Mouse (Mus musculus): ENCODE results near the gene Rfxank. TPM values are rescaled to one million over a fixed set of nuclear protein-coding genes. Genes with fewer than 3 reads are reported as not detected.

Gene Rfxank
- polyA plus RNA-seq, 1 experiment from 2014 or later: 12.5 TPM

- Histone ChIP-seq H3K36me3 (peaks cover 14% of the 10 kb centered on the region), H3K4me2 (no peak overlapping the region), H3K4me3 (no peak overlapping the region), H3K9me3 (no peaks in the 10 kb centered on the region), H3K9ac (0 out of 2 replicates have a peak overlapping the region, but pooled peaks have one; percentile 49), H3K4me1 (replicated peaks) (peaks cover 48% of the 10 kb centered on the region), H3K27me3 (peaks cover 60% of the 10 kb centered on the region), H3K27ac (no peak overlapping the region)
- WGBS: 38% methylated on average over 9 of the region's 9 CpGs
- 0 out of 2 replicates have a peak, but pooled peaks have one; percentile 30 for ATAC-seq (ENCODE audit: low FRiP score)
Measured at GRCm38 (mm10) chr8:70089296-70089960, 49.5 kb downstream of the Rfxank start.

DNA sequence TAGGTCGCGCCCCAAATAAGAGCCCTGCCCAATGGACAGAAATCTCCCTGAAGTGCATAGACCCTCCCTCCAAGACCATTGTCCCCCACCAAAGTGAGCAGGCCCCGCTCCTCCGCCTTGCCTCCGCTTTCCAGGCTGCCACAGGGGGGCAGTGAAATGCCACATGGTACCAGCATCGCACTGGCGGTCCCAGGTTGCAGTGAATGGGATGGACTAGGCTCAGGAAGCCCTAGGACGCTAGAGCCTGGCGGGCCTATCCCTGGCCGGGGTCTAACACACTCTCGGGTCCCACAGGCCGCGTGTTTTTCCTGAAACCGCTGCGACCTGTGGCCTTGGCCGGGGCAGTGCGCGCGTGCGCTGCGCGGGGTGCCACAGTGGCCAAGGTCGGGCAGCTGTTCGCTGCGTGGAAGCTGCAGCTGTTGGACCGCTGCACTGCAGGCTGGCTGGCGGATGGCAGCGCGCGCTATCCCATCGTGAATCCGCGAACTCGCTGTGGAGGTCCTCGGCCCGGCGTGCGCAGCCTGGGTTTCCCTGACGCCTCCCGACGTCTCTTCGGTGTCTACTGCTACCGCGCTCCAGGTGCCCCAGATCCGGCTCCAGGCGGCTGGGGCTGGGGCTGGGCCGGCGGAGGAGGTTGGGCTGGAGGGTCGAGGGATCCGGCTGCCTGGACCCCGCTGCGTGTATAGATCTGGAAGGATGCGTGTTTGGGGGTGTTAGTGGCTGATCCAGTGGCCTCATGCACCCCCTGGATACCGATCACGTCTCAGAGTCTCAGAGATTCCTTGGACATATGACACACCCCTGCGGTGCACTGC lies 50.9 kb downstream of the Rfxank start:
- 5% methylated on average over 56 of the region's 56 CpGs for WGBS

DNA sequence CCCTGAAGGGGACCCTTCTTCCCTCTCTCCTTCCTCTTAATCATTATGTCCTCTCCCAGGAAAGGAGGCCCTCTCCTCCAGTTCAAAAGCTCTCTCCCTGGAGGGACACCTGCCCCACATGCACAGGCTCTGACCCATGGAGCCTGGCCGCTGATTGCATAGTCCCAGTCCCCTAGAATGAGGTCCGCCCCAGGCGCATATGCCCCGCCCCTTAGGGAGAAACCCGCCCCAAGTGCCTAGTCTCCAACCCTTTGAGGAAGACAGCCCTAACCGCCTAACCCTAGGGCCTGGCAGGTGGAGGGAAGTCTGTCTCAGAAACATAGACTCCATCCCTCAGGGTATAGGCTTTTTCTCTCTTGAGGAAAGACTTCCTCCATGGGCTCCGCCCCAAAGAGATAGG lies 51.7 kb downstream of the Rfxank start:
- Histone ChIP-seq H3K9ac (no peak overlapping the region), H3K4me1 (replicated peaks) (peaks cover 63% of the 10 kb centered on the region), H3K27me3 (peaks cover 82% of the 10 kb centered on the region), H3K4me3 (no peak overlapping the region), H3K4me2 (no peak overlapping the region), H3K27ac (no peak overlapping the region), H3K36me3 (no peaks in the 10 kb centered on the region), H3K9me3 (no peaks in the 10 kb centered on the region)
- WGBS: 6% methylated on average over 7 of the region's 7 CpGs
- peak; percentile 6; the same call in 1 of the 2 replicates for ATAC-seq (ENCODE audit: low FRiP score)

More for the DNA sequence above, 50.9 kb downstream of the Rfxank start:
- peak overlapping the region; percentile 70 for H3K9ac ChIP-seq
- H3K4me1 ChIP-seq (replicated peaks): peaks cover 62% of the 10 kb centered on the region
- peaks cover 74% of the 10 kb centered on the region for H3K27me3 ChIP-seq
- H3K4me3 ChIP-seq: peak overlapping the region; percentile 45
- no peaks in the 10 kb centered on the region for H3K9me3 ChIP-seq
- peak overlapping the region; percentile 81 for H3K4me2 ChIP-seq
- peak; percentile 71 for ATAC-seq (ENCODE audit: low FRiP score)
- H3K36me3 ChIP-seq: 0 out of 2 replicates have a peak, but pooled peaks cover 3% of the 10 kb centered on the region
- no peak overlapping the region for H3K27ac ChIP-seq

GRCm38 (mm10) chr8:70086151-70086550 lies 52.8 kb downstream of the Rfxank start:
- peaks cover 63% of the 10 kb centered on the region for H3K4me1 ChIP-seq (replicated peaks)
- WGBS: 54% methylated on average over 1 of the region's 1 CpGs
- no peak overlapping the region for H3K4me2 ChIP-seq

GRCm38 (mm10) chr8:70084191-70085065 lies 54.5 kb downstream of the Rfxank start:
- peak overlapping the region; percentile 70 for H3K9ac ChIP-seq
- peak overlapping the region; percentile 82 for H3K4me2 ChIP-seq
- peaks cover 85% of the 10 kb centered on the region for H3K27me3 ChIP-seq
- H3K27ac ChIP-seq: no peak overlapping the region
- peaks cover 50% of the 10 kb centered on the region for H3K4me1 ChIP-seq (replicated peaks)
- H3K4me3 ChIP-seq: peak overlapping the region; percentile 48
- H3K9me3 ChIP-seq: no peaks in the 10 kb centered on the region
- ATAC-seq (ENCODE audit: low FRiP score): 0 out of 2 replicates have a peak, but pooled peaks have one; percentile 6
- WGBS: 1% methylated on average over 69 of the region's 71 CpGs
- H3K36me3 ChIP-seq: peaks cover 9% of the 10 kb centered on the region

More at GRCm38 (mm10) chr8:70086151-70086550, 52.8 kb downstream of the Rfxank start:
- no peak overlapping the region for H3K9ac ChIP-seq
- H3K27me3 ChIP-seq: peaks cover 93% of the 10 kb centered on the region
- H3K4me3 ChIP-seq: no peak overlapping the region
- no peaks in the 10 kb centered on the region for H3K9me3 ChIP-seq
- H3K27ac ChIP-seq: no peak overlapping the region
- ATAC-seq (ENCODE audit: low FRiP score): no peak
- no peaks in the 10 kb centered on the region for H3K36me3 ChIP-seq

- peak within 1 kb of the TSS; percentile 48 for H3K4me3 ChIP-seq
- H3K27me3 ChIP-seq: peaks cover 74% of the 10 kb centered on the region
- H3K4me1 ChIP-seq (replicated peaks): peaks cover 41% of the 10 kb centered on the region
- peak within 1 kb of the TSS; percentile 82 for H3K4me2 ChIP-seq
- 2% methylated on average over 26 of the region's 26 CpGs for WGBS
- no peak within 1 kb of the TSS for H3K27ac ChIP-seq
- H3K9me3 ChIP-seq: no peaks in the 10 kb centered on the region
- H3K9ac ChIP-seq: peak within 1 kb of the TSS; percentile 70
- H3K36me3 ChIP-seq: peaks cover 20% of the 10 kb centered on the region
- ATAC-seq (ENCODE audit: low FRiP score): no peak
Measured at GRCm38 (mm10) chr8:70083285-70083684, 55.7 kb downstream of the Rfxank start, which contains the start of gene Hapln4. Gene Hapln4, plus strand, starts transcription at chr8:70083457.

GRCm38 (mm10) chr8:70081976-70082375 lies 57.0 kb downstream of the Rfxank start:
- H3K36me3 ChIP-seq: peaks cover 31% of the 10 kb centered on the region
- no peak overlapping the region for H3K4me2 ChIP-seq
- 98% methylated on average over 2 of the region's 2 CpGs for WGBS
- no peak overlapping the region for H3K4me3 ChIP-seq
- ATAC-seq (ENCODE audit: low FRiP score): no peak
- H3K4me1 ChIP-seq (replicated peaks): peaks cover 28% of the 10 kb centered on the region
- H3K9me3 ChIP-seq: no peaks in the 10 kb centered on the region
- H3K9ac ChIP-seq: no peak overlapping the region
- H3K27me3 ChIP-seq: peaks cover 61% of the 10 kb centered on the region
- no peak overlapping the region for H3K27ac ChIP-seq

Small RNA genes lying within 50 kb of the gene (microRNA-seq; reads per million reads assigned to microRNA genes)
- gene Mir7066: 2.1 reads per million

Other genes with a start within 250 kb of the Rfxank start
- 3.4 and 4.5 TPM in 2 replicates for gene Tssk6, start 237.0 kb downstream of the Rfxank start, polyA plus RNA-seq (2015; fragmentation: Nextera tagmentation; extraction: Ambion mirVana)
- gene Ndufa13, start 236.6 kb downstream of the Rfxank start, polyA plus RNA-seq (2015; fragmentation: Nextera tagmentation; extraction: Ambion mirVana): 187 and 198 TPM in 2 replicates
- gene Yjefn3, start 236.4 kb downstream of the Rfxank start, polyA plus RNA-seq (2015; fragmentation: Nextera tagmentation; extraction: Ambion mirVana): 12.3 and 12.8 TPM in 2 replicates
- gene Gatad2a, start 142.8 kb downstream of the Rfxank start, polyA plus RNA-seq (2015; fragmentation: Nextera tagmentation; extraction: Ambion mirVana): 25.0 and 26.6 TPM in 2 replicates
- 72.0 and 80.7 TPM in 2 replicates for gene Mau2, start 96.4 kb downstream of the Rfxank start, polyA plus RNA-seq (2015; fragmentation: Nextera tagmentation; extraction: Ambion mirVana)
- 61.0 and 68.6 TPM in 2 replicates for gene Sugp1, start 96.3 kb downstream of the Rfxank start, polyA plus RNA-seq (2015; fragmentation: Nextera tagmentation; extraction: Ambion mirVana)
- gene Tm6sf2, start 66.2 kb downstream of the Rfxank start, polyA plus RNA-seq (2015; fragmentation: Nextera tagmentation; extraction: Ambion mirVana): 1.9 TPM in 2 replicates
- gene Hapln4, start 55.7 kb downstream of the Rfxank start, polyA plus RNA-seq (2015; fragmentation: Nextera tagmentation; extraction: Ambion mirVana): 0.39 and 0.75 TPM in 2 replicates
- 128 and 135 TPM in 2 replicates for gene Ncan, start 18.3 kb downstream of the Rfxank start, polyA plus RNA-seq (2015; fragmentation: Nextera tagmentation; extraction: Ambion mirVana)
- 32.6 and 36.4 TPM in 2 replicates for gene Nr2c2ap, start 7.8 kb downstream of the Rfxank start, polyA plus RNA-seq (2015; fragmentation: Nextera tagmentation; extraction: Ambion mirVana)
- 53.6 and 58.2 TPM in 2 replicates for gene Borcs8, start 345 bp upstream of the Rfxank start, polyA plus RNA-seq (2015; fragmentation: Nextera tagmentation; extraction: Ambion mirVana)
- 0.40 TPM in 2 replicates for gene Mef2b, start 557 bp upstream of the Rfxank start, polyA plus RNA-seq (2015; fragmentation: Nextera tagmentation; extraction: Ambion mirVana)
- 44.3 and 52.3 TPM in 2 replicates for gene Tmem161a, start 33.2 kb upstream of the Rfxank start, polyA plus RNA-seq (2015; fragmentation: Nextera tagmentation; extraction: Ambion mirVana)
- gene Slc25a42, start 73.2 kb upstream of the Rfxank start, polyA plus RNA-seq (2015; fragmentation: Nextera tagmentation; extraction: Ambion mirVana): 5.3 and 5.4 TPM in 2 replicates
- 72.1 and 81.8 TPM in 2 replicates for gene Sugp2, start 95.1 kb upstream of the Rfxank start, polyA plus RNA-seq (2015; fragmentation: Nextera tagmentation; extraction: Ambion mirVana)
- gene Armc6, start 95.3 kb upstream of the Rfxank start, polyA plus RNA-seq (2015; fragmentation: Nextera tagmentation; extraction: Ambion mirVana): 79.1 and 89.7 TPM in 2 replicates
- 47.0 TPM in 2 replicates for gene Homer3, start 143.7 kb upstream of the Rfxank start, polyA plus RNA-seq (2015; fragmentation: Nextera tagmentation; extraction: Ambion mirVana)
- gene Ddx49, start 163.3 kb upstream of the Rfxank start, polyA plus RNA-seq (2015; fragmentation: Nextera tagmentation; extraction: Ambion mirVana): 45.8 and 50.9 TPM in 2 replicates
- gene Cope, start 163.4 kb upstream of the Rfxank start, polyA plus RNA-seq (2015; fragmentation: Nextera tagmentation; extraction: Ambion mirVana): 275 and 288 TPM in 2 replicates
- gene Cers1, start 176.6 kb upstream of the Rfxank start, polyA plus RNA-seq (2015; fragmentation: Nextera tagmentation; extraction: Ambion mirVana): 24.5 and 25.1 TPM in 2 replicates
- gene Gdf1, start 190.7 kb upstream of the Rfxank start, polyA plus RNA-seq (2015; fragmentation: Nextera tagmentation; extraction: Ambion mirVana): 1.2 and 2.6 TPM in 2 replicates
- gene Upf1, start 214.1 kb upstream of the Rfxank start, polyA plus RNA-seq (2015; fragmentation: Nextera tagmentation; extraction: Ambion mirVana): 14.4 and 15.9 TPM in 2 replicates
- gene Comp, start 234.4 kb upstream of the Rfxank start, polyA plus RNA-seq (2015; fragmentation: Nextera tagmentation; extraction: Ambion mirVana): 0.14 and 0.96 TPM in 2 replicates

All from hindbrain, embryonic 13.5 days (tissue).